Mouse (Mus musculus): ENCODE measurements at regions not wholly inside any gene's neighbourhood (a gene's known extent, or its start where the extent isn't known, plus 50 kb on each side); places are given as distances from the start of the nearest gene placed in this dataset.

DNA sequence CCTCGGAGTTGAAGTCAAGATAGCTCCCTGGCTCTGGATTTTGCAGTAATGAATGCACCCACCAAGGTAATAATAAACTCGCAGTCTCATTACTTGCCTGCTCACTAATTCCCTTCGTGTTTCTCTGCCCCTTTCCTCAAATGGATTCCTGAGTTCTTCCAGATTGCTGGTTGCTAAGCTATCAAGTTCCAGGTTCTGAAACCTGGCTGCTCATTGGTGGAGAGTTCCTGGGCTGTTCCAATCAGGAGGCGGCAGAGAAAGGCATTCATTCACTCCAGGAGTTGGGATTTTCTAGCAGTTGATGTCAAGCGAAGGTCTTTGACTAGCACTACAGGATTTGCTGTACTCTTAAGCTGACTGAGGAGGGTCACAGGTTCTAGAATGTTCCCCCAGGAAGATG, 200.8 kb downstream of the Parn start:
- Histone ChIP-seq H3K79me2 (ENCODE audit: control insufficient read depth, insufficient read depth, low read length) (no peaks in the 10 kb centered on the region), H3K27me3 (ENCODE audit: control insufficient read depth, insufficient read depth, low read length) (no peaks in the 10 kb centered on the region; the same call in 1 of the 2 replicates), H3K9ac (ENCODE audit: low read depth, low read length) (no peak overlapping the region), H3K4me1 (ENCODE audit: control insufficient read depth, insufficient read depth, low read length) (no peaks in the 10 kb centered on the region), H3K36me3 (ENCODE audit: control insufficient read depth, insufficient read depth, low read length) (no peaks in the 10 kb centered on the region), H3K4me3 (ENCODE audit: insufficient read depth, low read depth, low read length) (no peak overlapping the region), H3K27ac (replicated peaks; ENCODE audit: insufficient read depth, low read depth, low read length) (no peak overlapping the region)
- DNase-seq (ENCODE audit: extremely low read depth, low read depth, low spot score) = no peak
- TF ChIP-seq CTCF (IDR thresholded peaks at IDR 0.05; ENCODE audit: low read depth, low read length) = no peak
- no peak for TF ChIP-seq POLR2A (IDR thresholded peaks at IDR 0.05; ENCODE audit: extremely low read depth, insufficient read depth, low read length)
- 50% methylated on average over 5 of the region's 5 CpGs for WGBS

Measured in liver, adult 2 months (tissue).